Mouse (Mus musculus) embryonic facial prominence, embryonic 11.5 days (tissue): ENCODE results near the gene Spp2. TPM values are rescaled to one million over a fixed set of nuclear protein-coding genes. Genes with fewer than 3 reads are reported as not detected.

Source experiments
- ATAC-seq: fragments of 200-750 bp; cut with Nextera tagmentation; replicated peaks from 2 replicates; pipeline ENCODE4 v1.8.0; 2017; ENCODE audit warnings: low read depth; ENCODE audit not compliant: insufficient number of reproducible peaks, low FRiP score, low TSS enrichment
- DNase-seq: peaks from one replicate; pipeline ENCODE4 v3.0.0-alpha.2; 2015; ENCODE audit warnings: low spot score
- H3K27ac ChIP-seq: fragments of 300-500 bp; sonication (generic); replicated peaks from 2 replicates; pipeline ENCODE4 v1.5.1; 2014; ENCODE audit warnings: mild to moderate bottlenecking, low read depth, low read length, control low read depth
- H3K27me3 ChIP-seq: fragments of 300-500 bp; sonication (generic); 2 replicates; pipeline ENCODE4 v1.6.1; 2014; ENCODE audit warnings: mild to moderate bottlenecking, low read length, moderate library complexity, mixed read lengths; ENCODE audit not compliant: control insufficient read depth, insufficient read depth
- H3K36me3 ChIP-seq: fragments of 300-500 bp; sonication (generic); replicated peaks from 2 replicates; pipeline ENCODE4 v1.6.1; 2014; ENCODE audit warnings: low read depth, mild to moderate bottlenecking, low read length, moderate library complexity, mixed read lengths; ENCODE audit not compliant: control insufficient read depth, insufficient read depth
- H3K4me1 ChIP-seq: fragments of 300-500 bp; sonication (generic); 2 replicates; pipeline ENCODE4 v1.6.1; 2014; ENCODE audit warnings: low read length, mixed read lengths; ENCODE audit not compliant: control insufficient read depth, insufficient read depth
- H3K4me2 ChIP-seq: fragments of 300-500 bp; sonication (generic); 2 replicates; pipeline ENCODE4 v1.6.1; 2014; ENCODE audit warnings: low read depth, mild to moderate bottlenecking, control low read depth, low read length, moderate library complexity
- H3K4me3 ChIP-seq: fragments of 300-500 bp; sonication (generic); 2 replicates; pipeline ENCODE4 v1.5.1; 2014; ENCODE audit warnings: low read depth, low read length, control low read depth
- H3K9ac ChIP-seq: fragments of 300-500 bp; sonication (generic); replicated peaks from 2 replicates; pipeline ENCODE4 v1.6.1; 2014; ENCODE audit warnings: mild to moderate bottlenecking, control low read depth, low read length
- H3K9me3 ChIP-seq: fragments of 300-500 bp; sonication (generic); replicated peaks from 2 replicates; pipeline ENCODE4 v1.6.1; 2016; ENCODE audit warnings: mild to moderate bottlenecking, low read length, inconsistent platforms, mixed read lengths; ENCODE audit not compliant: control insufficient read depth
- WGBS: fragments of 180-500 bp; shearing (Covaris S2); extraction: QIAGEN DNeasy Blood & Tissue Kit; methylation state at CpG from one replicate; pipeline ENCODE4 v1.1.7; 2014; 5-methylcytosine and 5-hydroxymethylcytosine counted together
- polyA plus RNA-seq: library from polyadenylated mRNA; unstranded; fragments of >200 nt; fragmentation: Nextera tagmentation; extraction: Ambion mirVana; gene quantifications from 2 replicates; pipeline ENCODE4 v1.2.1, GENCODE M21; 2014

Spp2 gene
- 0.63 TPM in 1 of 2 replicates, not detected in the other for polyA plus RNA-seq

- DNase-seq (no peak), ATAC-seq (no peak)
- Histone ChIP-seq H3K4me3 (no peak within 1 kb of the TSS), H3K27ac (no peak within 1 kb of the TSS), H3K9me3 (no peaks in the 10 kb centered on the region), H3K36me3 (no peaks in the 10 kb centered on the region), H3K9ac (no peak within 1 kb of the TSS), H3K27me3 (no peaks in the 10 kb centered on the region), H3K4me1 (peaks cover 4% of the 10 kb centered on the region; the same call in 1 of the 2 replicates), H3K4me2 (no peak within 1 kb of the TSS)
- 63% methylated on average over 5 of the region's 5 CpGs for WGBS
Observed at GRCm38 (mm10) chr1:88406807-88407198, at the start of gene Spp2. Spp2 (plus strand) TSS chr1:88406961.

GRCm38 (mm10) chr1:88357458-88358090, 49.2 kb upstream of the Spp2 start:
- peak; percentile 60; the same call in 1 of the 2 replicates for ATAC-seq
- no peaks in the 10 kb centered on the region for H3K36me3 ChIP-seq
- H3K9ac ChIP-seq: no peak overlapping the region
- H3K27ac ChIP-seq: no peak overlapping the region
- H3K27me3 ChIP-seq: no peaks in the 10 kb centered on the region
- peak; percentile 94 for DNase-seq
- H3K4me1 ChIP-seq: no peaks in the 10 kb centered on the region
- no peaks in the 10 kb centered on the region for H3K9me3 ChIP-seq
- no peak overlapping the region for H3K4me3 ChIP-seq
- 42% methylated on average over 6 of the region's 6 CpGs for WGBS
- H3K4me2 ChIP-seq: no peak overlapping the region

GRCm38 (mm10) chr1:88358102-88358654, 48.6 kb upstream of the Spp2 start:
- DNase-seq (no peak), ATAC-seq (peak; percentile 54; the same call in 1 of the 2 replicates)
- H3K9me3 ChIP-seq: no peaks in the 10 kb centered on the region
- no peaks in the 10 kb centered on the region for H3K27me3 ChIP-seq
- 77% methylated on average over 7 of the region's 7 CpGs for WGBS
- H3K9ac ChIP-seq: no peak overlapping the region
- H3K4me3 ChIP-seq: no peak overlapping the region
- H3K36me3 ChIP-seq: no peaks in the 10 kb centered on the region
- no peaks in the 10 kb centered on the region for H3K4me1 ChIP-seq
- H3K27ac ChIP-seq: no peak overlapping the region
- H3K4me2 ChIP-seq: no peak overlapping the region

GRCm38 (mm10) chr1:88361085-88361484, 45.7 kb upstream of the Spp2 start:
- DNase-seq (no peak), ATAC-seq (no peak)
- Histone ChIP-seq H3K27me3 (no peaks in the 10 kb centered on the region), H3K36me3 (no peaks in the 10 kb centered on the region), H3K27ac (no peak overlapping the region), H3K9ac (no peak overlapping the region), H3K4me1 (no peaks in the 10 kb centered on the region), H3K4me2 (no peak overlapping the region), H3K9me3 (no peaks in the 10 kb centered on the region), H3K4me3 (no peak overlapping the region)
- 72% methylated on average over 4 of the region's 4 CpGs for WGBS

GRCm38 (mm10) chr1:88366881-88367644, 39.7 kb upstream of the Spp2 start:
- Histone ChIP-seq H3K4me1 (no peaks in the 10 kb centered on the region), H3K4me2 (no peak overlapping the region), H3K36me3 (no peaks in the 10 kb centered on the region), H3K27ac (no peak overlapping the region), H3K4me3 (no peak overlapping the region), H3K9ac (no peak overlapping the region), H3K9me3 (no peaks in the 10 kb centered on the region), H3K27me3 (no peaks in the 10 kb centered on the region)
- ATAC-seq (no peak), DNase-seq (no peak)
- WGBS: 81% methylated on average over 11 of the region's 11 CpGs

- Histone ChIP-seq H3K4me3 (no peak overlapping the region), H3K4me2 (no peak overlapping the region), H3K4me1 (no peaks in the 10 kb centered on the region), H3K9ac (no peak overlapping the region), H3K36me3 (no peaks in the 10 kb centered on the region), H3K27me3 (no peaks in the 10 kb centered on the region), H3K9me3 (no peaks in the 10 kb centered on the region), H3K27ac (no peak overlapping the region)
- WGBS: 94% methylated on average over 1 of the region's 1 CpGs
- no peak for DNase-seq
- no peak for ATAC-seq
Observed at GRCm38 (mm10) chr1:88378446-88378845, 28.3 kb upstream of the Spp2 start.

- no peaks in the 10 kb centered on the region for H3K27me3 ChIP-seq
- 73% methylated on average over 4 of the region's 4 CpGs for WGBS
- H3K36me3 ChIP-seq: no peaks in the 10 kb centered on the region
- no peaks in the 10 kb centered on the region for H3K4me1 ChIP-seq
- no peak for DNase-seq
- ATAC-seq: no peak
- H3K9ac ChIP-seq: no peak overlapping the region
- H3K9me3 ChIP-seq: no peaks in the 10 kb centered on the region
- no peak overlapping the region for H3K4me3 ChIP-seq
- H3K4me2 ChIP-seq: no peak overlapping the region
- H3K27ac ChIP-seq: no peak overlapping the region
Observed at GRCm38 (mm10) chr1:88391632-88392031, 15.1 kb upstream of the Spp2 start.

- Histone ChIP-seq H3K4me3 (no peak overlapping the region), H3K36me3 (no peaks in the 10 kb centered on the region), H3K4me2 (no peak overlapping the region), H3K9me3 (no peaks in the 10 kb centered on the region), H3K4me1 (no peaks in the 10 kb centered on the region), H3K9ac (no peak overlapping the region), H3K27ac (no peak overlapping the region), H3K27me3 (no peaks in the 10 kb centered on the region)
- DNase-seq (no peak), ATAC-seq (no peak)
- 92% methylated on average over 5 of the region's 5 CpGs for WGBS
Observed at GRCm38 (mm10) chr1:88393321-88393720, 13.4 kb upstream of the Spp2 start.
